In genomic region chr6:115065411-115066241, GRCm38 (mm10) we compare ENCODE assay signal across 9 mouse cellular contexts. TPM values are rescaled to one million over a fixed set of nuclear protein-coding genes. Genes with fewer than 3 reads are reported as not detected.
DNase-seq lines count a peak whose midpoint lies in the region; ATAC-seq and TF ChIP-seq lines count a peak whose summit lies in the region.
"Had no signal": no experiment of that assay in that cellular context is flagged by ENCODE, and none has a peak within 500 bp of the region (broad histone marks: within the 10 kb centered on the region; RNA-seq: fewer than 3 reads in every experiment).

No protein-coding gene starts in this region.

- H3K4me1 ChIP-seq in liver, postnatal 0 days (ENCODE audit: insufficient read depth), result no peaks in the 10 kb centered on the region
- H3K4me1 ChIP-seq in hindbrain, embryonic 12.5 days, result no peaks in the 10 kb centered on the region

- no peak overlapping the region for H3K27ac ChIP-seq in liver, postnatal 0 days (ENCODE audit: low read depth)
- H3K27ac ChIP-seq in hindbrain, embryonic 12.5 days, result no peak overlapping the region
- H3K27ac ChIP-seq: hindbrain, embryonic 15.5 days had no signal

- H3K9me3 ChIP-seq in liver, postnatal 0 days (ENCODE audit: low read length), result no peaks in the 10 kb centered on the region
- H3K9me3 ChIP-seq in hindbrain, embryonic 12.5 days (replicated peaks), result no peaks in the 10 kb centered on the region
- H3K9me3 ChIP-seq: hindbrain, embryonic 15.5 days had no signal

- no peak overlapping the region for H3K4me3 ChIP-seq in liver, postnatal 0 days (ENCODE audit: low read depth, low read length)
- no peak overlapping the region for H3K4me3 ChIP-seq in hindbrain, embryonic 12.5 days
- H3K4me3 ChIP-seq: hindbrain, embryonic 15.5 days had no signal

- no peak overlapping the region for H3K9ac ChIP-seq in liver, postnatal 0 days (replicated peaks)
- H3K9ac ChIP-seq in hindbrain, embryonic 12.5 days, result no peak overlapping the region
- H3K9ac ChIP-seq: hindbrain, embryonic 15.5 days had no signal

- peak; percentile 16 for DNase-seq in urinary bladder, postnatal 14 days (ENCODE audit: low spot score)
- no peak for DNase-seq in urinary bladder, postnatal 4 days (ENCODE audit: low spot score in 2 of 2)
- DNase-seq in adrenal gland, adult 18-20 months (ENCODE audit: low spot score in 2 of 2), result peak; percentile 33 to 39
- peak; percentile 36 to 67 for DNase-seq in cerebellum, postnatal 4 days (ENCODE audit: low spot score in 2 of 2)
- DNase-seq in induced T-regulatory cell, adult 2 months (ENCODE audit: low read depth), result peak; percentile 59
- peak; percentile 52 for DNase-seq in liver, postnatal 0 days
- DNase-seq in right cerebral cortex, postnatal 36 days (ENCODE audit: low spot score in 2 of 2), result peak; percentile 20 to 22

- no peaks in the 10 kb centered on the region for H3K27me3 ChIP-seq in liver, postnatal 0 days (ENCODE audit: insufficient read depth, low read length)
- no peaks in the 10 kb centered on the region for H3K27me3 ChIP-seq in hindbrain, embryonic 12.5 days
- H3K27me3 ChIP-seq: hindbrain, embryonic 15.5 days had no signal

- no peaks in the 10 kb centered on the region for H3K36me3 ChIP-seq in liver, postnatal 0 days (replicated peaks; ENCODE audit: insufficient read depth, low read length)
- no peaks in the 10 kb centered on the region for H3K36me3 ChIP-seq in hindbrain, embryonic 12.5 days
- H3K36me3 ChIP-seq: hindbrain, embryonic 15.5 days had no signal

- peak; percentile 90 for TF ChIP-seq CTCF in liver, postnatal 0 days (IDR thresholded peaks at IDR 0.05; ENCODE audit: low read depth)

- no peak for ATAC-seq in liver, postnatal 0 days
- ATAC-seq in hindbrain, embryonic 12.5 days (ENCODE audit: low FRiP score), result no peak

- 42% methylated on average over 13 of the region's 13 CpGs for WGBS in liver, postnatal 0 days (ENCODE audit: insufficient replicate concordance)
- 45% methylated on average over 13 of the region's 13 CpGs for WGBS in hindbrain, embryonic 12.5 days

- no peak for TF ChIP-seq EP300 in liver, postnatal 0 days (IDR thresholded peaks at IDR 0.05; ENCODE audit: low read depth)

- no peak overlapping the region for H3K4me2 ChIP-seq in liver, postnatal 0 days (ENCODE audit: low read depth, low read length)
- no peak overlapping the region for H3K4me2 ChIP-seq in hindbrain, embryonic 12.5 days (replicated peaks)
- H3K4me2 ChIP-seq: hindbrain, embryonic 15.5 days had no signal

RNA-seq across cellular contexts. Expression of gene Tamm41, which starts 27.9 kb away (rescaled TPM):
- 10 to 100 TPM; 10.4 to 13.5 TPM for total RNA-seq in adrenal gland, adult 18-20 months (2021)
- 15.1 and 18.4 TPM in 2 replicates for polyA plus RNA-seq in liver, postnatal 0 days (2015; fragmentation: Nextera tagmentation; extraction: Ambion mirVana)
- polyA plus RNA-seq in hindbrain, embryonic 12.5 days (2016; fragmentation: Nextera tagmentation; extraction: Ambion mirVana), result 54.5 and 57.7 TPM in 2 replicates

Comparison
In these comparisons a context has a peak if more than half of its experiments do, and no peak if none do; other contexts are left out.
1. DNase-seq: peak in urinary bladder, postnatal 14 days (single experiment), adrenal gland, adult 18-20 months (2 of 2), cerebellum, postnatal 4 days (2 of 2), induced T-regulatory cell, adult 2 months (single experiment), liver, postnatal 0 days (single experiment) and right cerebral cortex, postnatal 36 days (2 of 2); none in urinary bladder, postnatal 4 days (0 of 2).